Comparison of ENCODE assay signal across 18 mouse cellular contexts in the genomic region with DNA sequence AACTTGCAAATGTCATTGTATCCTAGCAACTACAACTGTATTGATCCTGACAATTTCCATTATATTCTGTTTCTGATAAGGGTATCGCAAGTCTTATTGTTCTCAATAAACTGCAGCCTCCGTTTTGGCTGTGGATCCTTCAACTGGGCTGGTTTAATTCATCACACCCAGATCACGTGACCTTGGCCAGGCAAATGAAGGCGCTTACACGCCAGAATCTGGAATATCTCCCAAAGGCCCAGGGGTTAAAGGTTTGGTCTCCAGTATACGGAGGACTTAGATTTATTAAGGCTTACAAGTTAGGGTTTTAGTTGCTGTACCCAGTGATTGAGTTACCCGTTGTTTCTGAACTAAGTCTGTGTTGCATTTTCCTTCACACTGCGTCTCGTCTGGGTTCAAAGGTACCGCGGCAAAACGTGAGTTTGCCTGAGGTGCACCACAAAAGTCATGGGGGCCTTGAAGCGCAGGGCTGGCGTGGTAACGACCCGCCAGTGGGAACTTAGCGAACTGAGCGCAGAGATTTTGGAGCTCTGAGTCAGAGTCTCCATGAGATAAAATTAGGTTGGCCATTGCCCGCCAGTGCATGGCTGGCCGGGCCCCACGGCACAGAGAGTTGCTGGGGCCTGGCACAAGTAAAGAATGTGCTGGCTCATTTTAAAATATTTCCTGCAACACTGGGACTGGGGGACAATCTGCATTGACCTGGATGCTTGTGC. TPM values are rescaled to one million over a fixed set of nuclear protein-coding genes. Genes with fewer than 3 reads are reported as not detected.
A peak's percentile ranks its signal among the peaks of the same experiment; 100 is the strongest.
DNase-seq lines count a peak whose midpoint lies in the region; TF ChIP-seq lines count a peak whose summit lies in the region.
"Had no signal": no experiment of that assay in that cellular context is flagged by ENCODE, and none has a peak within 500 bp of the region (broad histone marks: within the 10 kb centered on the region; RNA-seq: fewer than 3 reads in every experiment).

No protein-coding gene starts in this region.

- peak; percentile 66 for DNase-seq in gastrocnemius, adult 2 months
- no peak for DNase-seq in gastrocnemius, postnatal 36 days
- peak; percentile 86 for DNase-seq in kidney, adult 9 months
- DNase-seq in kidney, postnatal 4 days = no peak
- peak; percentile 69 for DNase-seq in T-cell, adult 2 months (ENCODE audit: low spot score)
- DNase-seq in heart, postnatal 14 days = peak; percentile 36 to 44
- no peak for DNase-seq in right cerebral cortex, adult 18-20 months
- DNase-seq in embryo, embryonic 10.5 days (ENCODE audit: low spot score) = no peak
- DNase-seq: cerebellum, adult 8-10 months; lung, embryonic 14.5 days; spleen, adult 18-20 months had no signal

- intact Hi-C loops in gastrocnemius, adult 2 months (cut with DNase I) = loop anchor here (5.0 kb wide), 1 partner anchor 37 kb away; no protein-coding TSS in a partner anchor
- intact Hi-C loops in gastrocnemius, postnatal 36 days (cut with DNase I) = no loop called here
- intact Hi-C loops in heart, postnatal 14 days (cut with DNase I) = no loop called here

- peak overlapping the region; percentile 78 for H3K27ac ChIP-seq in gastrocnemius, adult 2 months
- H3K27ac ChIP-seq: forebrain, embryonic 15.5 days; neural tube, embryonic 15.5 days; stomach, postnatal 0 days had no signal

- peak overlapping the region; percentile 21; the same call in 1 of the 2 replicates for H3K4me3 ChIP-seq in gastrocnemius, adult 2 months
- H3K4me3 ChIP-seq: forebrain, embryonic 15.5 days; neural tube, embryonic 15.5 days had no signal

- no peak for TF ChIP-seq CTCF in gastrocnemius, adult 2 months (IDR thresholded peaks at IDR 0.05)

RNA-seq across cellular contexts. Expression of a gene that starts 31.2 kb away (rescaled TPM):
- total RNA-seq in gastrocnemius, adult 2 months (2021) = 10 to 100 TPM; 66.1 to 71.7 TPM
- 10 to 100 TPM; 53.7 to 59.3 TPM for total RNA-seq in gastrocnemius, postnatal 36 days (2021)
- 100 to 1,000 TPM; 111 to 112 TPM for total RNA-seq in heart, postnatal 14 days (2021)

RNA-seq across cellular contexts. Expression of a gene that starts 41.2 kb away (rescaled TPM):
- total RNA-seq in gastrocnemius, adult 2 months (2021) = not detected
- not detected for total RNA-seq in gastrocnemius, postnatal 36 days (2021)
- not detected for total RNA-seq in heart, postnatal 14 days (2021)
- total RNA-seq: gastrocnemius, adult 8-10 months; layer of hippocampus, adult 8-10 months; megakaryocyte progenitor cell, adult 5-6 weeks; monocyte, adult 5-6 weeks had no signal

Comparison
In these comparisons a context has a peak if more than half of its experiments do, and no peak if none do; other contexts are left out.
1. DNase-seq: peak in gastrocnemius, adult 2 months (single experiment), kidney, adult 9 months (single experiment), T-cell, adult 2 months (single experiment) and heart, postnatal 14 days (2 of 2); none in gastrocnemius, postnatal 36 days (0 of 2), kidney, postnatal 4 days (0 of 2), right cerebral cortex, adult 18-20 months (single experiment) and embryo, embryonic 10.5 days (single experiment).